Mouse (Mus musculus): ENCODE results near the gene Dnajc21. TPM values are rescaled to one million over a fixed set of nuclear protein-coding genes. Genes with fewer than 3 reads are reported as not detected.
A peak's percentile ranks its signal among the peaks of the same experiment; 100 is the strongest.
"Not testable (repeated sequence)": the region's sequence is repeated elsewhere in the genome, so short reads cannot be mapped to it uniquely, and the experiment has no call there.

Dnajc21 gene
- polyA plus RNA-seq (2017; shearing (Covaris generic)) = 10 to 100 TPM; 13.1 to 15.4 (median 15.0) TPM

DNA sequence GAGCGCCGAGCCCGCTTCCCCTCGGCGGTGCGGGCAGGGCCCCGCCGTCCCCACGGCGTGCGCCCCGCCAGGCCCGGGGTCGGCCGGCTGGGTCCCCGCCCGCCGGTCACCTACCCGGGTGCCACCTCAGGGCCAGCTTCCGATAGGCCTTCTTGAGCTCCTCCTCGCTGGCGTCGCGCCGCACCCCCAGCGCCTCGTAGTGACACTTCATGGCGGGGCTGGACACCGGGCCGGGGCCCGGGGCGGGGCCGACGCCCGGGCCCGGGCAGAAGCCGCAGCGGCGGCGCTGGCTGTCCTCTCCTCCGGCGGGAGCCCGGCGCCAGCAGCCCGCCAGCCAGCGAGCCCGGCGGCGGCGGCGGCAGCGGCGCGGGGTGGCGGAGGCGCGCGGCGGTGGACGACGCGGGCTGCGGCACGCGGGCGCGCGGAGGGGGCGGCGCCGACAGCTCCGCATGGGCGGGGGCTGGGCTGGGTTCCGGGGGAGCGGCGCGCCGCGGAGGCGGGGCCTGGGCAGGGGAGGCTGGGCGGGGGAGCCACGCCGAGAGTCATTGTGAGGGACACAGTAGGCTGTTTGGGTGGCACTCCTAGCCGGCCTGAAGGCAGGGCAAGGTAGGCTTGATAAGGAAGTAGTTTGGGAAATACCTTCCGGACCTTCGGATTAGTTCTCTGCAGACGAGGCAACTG is at the start of gene Dnajc21:
TSS of gene Dnajc21 (minus strand) at position 366 of the 681 bp plus-strand sequence.
- peak; percentile 85 for ATAC-seq

DNA sequence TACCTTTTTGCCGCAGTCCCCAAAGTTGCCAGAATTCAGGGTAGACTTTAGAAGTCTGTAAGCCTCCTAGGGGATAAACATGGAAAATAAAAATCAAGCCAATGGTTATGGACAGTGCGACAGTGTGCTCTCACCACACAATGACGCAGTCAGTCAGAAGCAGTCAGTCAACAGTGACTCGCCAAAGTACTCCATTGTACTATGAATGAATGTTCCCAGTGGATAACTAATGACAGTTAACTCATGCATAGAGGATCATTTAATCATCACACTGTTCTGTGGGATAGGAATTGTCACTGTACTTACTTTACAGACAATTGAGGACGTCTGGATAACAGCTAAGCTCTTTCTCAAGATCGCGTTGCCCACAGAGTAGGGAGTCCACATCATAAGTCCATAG is 44.9 kb upstream of the Dnajc21 start:
- ATAC-seq = no peak

DNA sequence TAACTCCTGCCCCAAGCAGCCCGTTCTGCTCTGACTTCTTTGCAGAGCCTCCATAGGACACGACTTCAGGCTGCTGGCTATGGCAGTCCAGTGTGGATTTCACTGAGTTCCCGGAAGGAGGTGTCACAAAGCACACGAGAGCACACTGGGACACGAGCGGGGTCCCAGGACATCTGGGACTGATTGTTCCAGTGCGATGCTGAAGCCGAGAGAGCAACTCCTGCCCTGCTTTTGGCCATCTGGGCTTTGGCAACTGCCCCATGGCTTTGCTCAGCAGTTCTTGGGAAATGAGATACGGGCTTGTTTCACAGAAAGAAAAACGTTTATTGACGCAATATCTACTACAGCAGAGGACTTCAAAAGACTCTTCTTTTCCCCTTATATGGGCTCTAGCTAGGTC is 35.8 kb upstream of the Dnajc21 start:
- ATAC-seq = no peak

DNA sequence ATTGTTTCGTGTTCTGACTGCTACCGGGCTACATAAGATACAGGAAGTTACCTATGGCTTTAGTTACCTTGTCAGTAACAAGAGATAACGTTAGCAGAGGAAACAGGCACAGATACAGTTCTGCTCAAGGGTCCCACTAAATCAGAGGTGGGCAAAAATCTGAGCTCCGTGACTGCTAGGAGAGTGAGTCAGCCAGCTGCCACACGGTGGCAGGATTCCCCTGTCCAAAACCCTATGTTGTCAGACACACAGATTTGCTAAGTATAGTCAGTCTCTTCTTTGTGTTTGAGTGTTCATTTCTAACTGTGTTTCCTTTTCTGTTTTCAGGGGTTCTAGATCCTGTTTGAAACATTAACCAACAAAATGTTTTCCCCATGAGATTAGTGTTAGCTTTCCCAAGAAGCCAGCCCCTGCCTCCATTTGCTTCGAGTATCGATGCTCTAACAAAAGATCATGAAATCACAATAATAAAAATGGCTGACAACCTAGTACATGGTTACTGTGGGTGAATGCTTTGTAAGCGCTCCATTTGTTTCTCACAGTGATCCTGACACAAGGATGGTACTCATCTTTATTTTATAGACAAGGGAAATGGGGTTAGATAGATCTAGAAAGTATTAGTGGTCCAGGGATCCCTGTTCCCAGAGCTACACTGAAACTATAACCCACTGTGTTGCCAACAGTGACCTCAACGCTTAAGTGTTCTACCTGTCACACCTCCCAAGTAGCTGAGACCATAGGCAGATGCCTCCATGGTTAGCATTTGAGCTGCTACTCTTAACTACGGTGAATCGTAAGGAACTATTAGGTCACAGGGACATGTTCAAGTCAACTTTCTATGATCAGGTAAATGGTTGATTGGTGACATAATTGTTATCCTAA is 30.8 kb upstream of the Dnajc21 start:
- no peak for ATAC-seq

DNA sequence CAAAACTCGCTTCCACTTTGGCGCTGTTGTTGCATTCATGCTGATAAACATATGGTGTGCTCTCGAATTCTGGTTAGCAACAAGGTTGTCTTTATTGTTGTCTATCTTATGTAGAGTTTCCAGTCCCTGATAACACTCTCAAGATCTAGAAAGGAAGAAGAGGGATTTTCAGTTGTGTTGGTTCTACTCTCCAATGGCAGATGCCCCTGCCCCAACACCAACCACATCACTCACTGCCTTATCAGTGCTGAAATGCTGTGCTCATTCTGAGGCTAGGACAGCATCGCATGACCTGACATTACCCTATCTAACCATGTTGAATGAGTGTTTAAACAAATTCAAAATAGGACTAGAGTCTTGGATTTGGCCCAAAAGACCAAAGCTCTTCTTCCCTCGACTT is 29.7 kb upstream of the Dnajc21 start:
- no peak for ATAC-seq

DNA sequence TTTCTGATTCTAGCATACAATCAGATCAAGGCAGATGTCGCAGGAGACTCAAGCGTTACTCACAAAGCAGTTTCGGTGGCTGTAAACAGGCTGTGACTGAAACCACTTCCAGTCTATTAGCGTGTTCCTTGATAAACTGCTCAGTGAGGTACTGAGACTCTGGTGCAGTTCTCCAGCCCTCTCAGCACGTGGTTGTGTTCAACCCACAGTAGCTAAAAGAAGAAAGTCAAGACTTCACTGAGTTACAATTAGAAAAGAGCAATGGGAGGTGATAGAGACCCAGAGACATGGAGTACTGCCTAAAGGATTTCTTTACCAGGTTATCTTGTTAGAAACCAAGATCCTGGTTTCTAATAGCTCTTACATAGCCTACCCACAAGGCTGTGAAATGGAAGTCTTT is 29.3 kb upstream of the Dnajc21 start:
- ATAC-seq = no peak

DNA sequence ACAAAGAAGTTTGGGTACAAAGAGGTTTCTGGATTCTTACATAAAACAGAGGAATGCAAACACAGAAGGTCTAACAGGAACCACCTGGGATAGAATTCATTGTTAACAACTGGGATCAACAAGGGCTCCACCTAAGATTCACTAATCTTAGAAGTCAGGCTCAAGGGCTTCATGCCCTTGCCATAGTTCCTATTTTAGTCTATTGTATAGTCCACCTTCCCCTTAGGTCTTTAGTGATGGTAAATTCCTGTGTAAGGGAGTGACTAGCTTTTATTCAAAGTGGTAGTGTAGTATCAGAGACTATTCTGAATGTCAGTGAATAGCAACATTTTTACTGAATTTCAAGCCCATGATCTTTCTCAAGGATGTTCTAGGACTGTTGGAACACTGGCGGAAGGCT is 26.4 kb upstream of the Dnajc21 start:
- not testable (repeated sequence) for ATAC-seq

DNA sequence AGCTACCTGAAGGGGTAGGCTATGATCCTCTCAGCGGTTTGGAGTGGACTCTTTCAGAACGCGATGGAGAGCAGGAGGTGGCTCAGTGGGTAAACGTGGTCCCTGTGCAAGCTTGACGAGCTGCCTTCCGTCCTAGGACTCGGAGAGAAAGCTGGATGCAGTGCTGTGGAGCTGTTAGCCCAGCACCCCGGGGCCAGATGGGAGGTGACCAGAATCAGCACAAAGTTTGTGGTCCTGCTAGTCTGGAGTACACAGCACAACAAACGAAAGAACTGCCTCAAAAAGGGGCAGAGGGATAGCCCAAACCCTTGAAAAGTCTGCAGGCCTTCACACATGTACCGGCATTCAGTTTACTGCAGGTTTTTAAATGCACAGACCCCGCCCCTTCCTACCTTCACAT is 25.6 kb upstream of the Dnajc21 start:
- ATAC-seq = no peak

DNA sequence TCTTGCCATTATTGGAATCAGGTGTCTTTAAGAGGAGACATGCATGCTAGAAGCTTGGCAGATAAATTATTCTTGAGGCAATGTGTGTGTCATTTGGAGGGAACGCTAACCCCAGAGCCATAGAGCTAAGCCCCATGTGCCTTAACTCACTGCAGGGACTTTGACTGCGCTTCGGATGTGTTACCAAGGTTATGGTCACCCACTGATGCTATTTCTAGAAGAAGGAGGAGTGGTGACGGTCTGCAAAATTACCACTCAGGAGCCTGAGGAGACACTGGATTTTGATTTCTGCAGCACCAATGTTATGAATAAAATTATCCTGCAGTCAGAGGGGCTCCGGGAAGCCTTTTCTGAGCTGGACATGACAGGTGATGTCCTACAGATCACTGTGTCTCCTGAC is 19.8 kb upstream of the Dnajc21 start:
- no peak for ATAC-seq

DNA sequence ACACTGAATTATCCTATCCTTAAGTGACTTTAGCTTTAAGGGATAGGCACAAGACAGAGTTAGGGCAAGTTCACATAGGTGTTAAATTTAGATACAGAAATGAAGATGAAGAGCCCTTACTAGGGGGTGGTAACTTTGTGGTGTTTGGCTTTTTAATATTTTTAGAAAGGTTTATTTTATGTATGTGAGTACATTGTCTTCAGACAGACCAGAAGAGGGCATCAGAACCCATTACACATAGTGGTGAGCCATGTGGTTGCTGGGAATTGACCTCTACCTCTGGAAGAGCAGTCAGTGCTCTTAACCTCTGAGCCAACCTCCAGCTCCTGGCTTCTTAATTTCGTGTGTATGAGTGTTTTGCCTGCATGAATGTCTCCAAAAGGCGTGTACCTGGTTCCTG is 16.9 kb upstream of the Dnajc21 start:
- no peak for ATAC-seq

DNA sequence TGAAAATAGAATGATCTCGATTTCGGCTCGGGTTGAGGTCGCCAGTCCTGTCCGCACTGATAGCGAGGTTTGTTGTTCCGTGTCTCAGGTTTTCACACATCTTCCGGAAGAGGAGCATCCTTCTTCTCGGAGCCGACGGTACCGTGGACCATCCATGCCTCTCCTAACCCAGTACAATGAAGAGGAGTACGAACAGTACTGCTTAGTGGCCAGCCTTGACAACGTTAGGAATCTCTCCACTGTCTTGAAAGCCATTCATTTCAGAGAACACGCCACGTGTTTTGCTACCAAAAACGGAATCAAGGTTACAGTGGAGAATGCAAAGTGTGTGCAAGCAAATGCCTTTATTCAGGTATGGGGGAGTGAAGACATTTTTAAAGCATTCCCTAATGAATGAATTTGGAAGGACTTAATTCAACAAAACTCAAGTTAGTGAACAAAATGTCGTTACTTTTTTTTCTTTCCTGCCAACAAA is 16.1 kb upstream of the Dnajc21 start:
- peak; percentile 29 for ATAC-seq

DNA sequence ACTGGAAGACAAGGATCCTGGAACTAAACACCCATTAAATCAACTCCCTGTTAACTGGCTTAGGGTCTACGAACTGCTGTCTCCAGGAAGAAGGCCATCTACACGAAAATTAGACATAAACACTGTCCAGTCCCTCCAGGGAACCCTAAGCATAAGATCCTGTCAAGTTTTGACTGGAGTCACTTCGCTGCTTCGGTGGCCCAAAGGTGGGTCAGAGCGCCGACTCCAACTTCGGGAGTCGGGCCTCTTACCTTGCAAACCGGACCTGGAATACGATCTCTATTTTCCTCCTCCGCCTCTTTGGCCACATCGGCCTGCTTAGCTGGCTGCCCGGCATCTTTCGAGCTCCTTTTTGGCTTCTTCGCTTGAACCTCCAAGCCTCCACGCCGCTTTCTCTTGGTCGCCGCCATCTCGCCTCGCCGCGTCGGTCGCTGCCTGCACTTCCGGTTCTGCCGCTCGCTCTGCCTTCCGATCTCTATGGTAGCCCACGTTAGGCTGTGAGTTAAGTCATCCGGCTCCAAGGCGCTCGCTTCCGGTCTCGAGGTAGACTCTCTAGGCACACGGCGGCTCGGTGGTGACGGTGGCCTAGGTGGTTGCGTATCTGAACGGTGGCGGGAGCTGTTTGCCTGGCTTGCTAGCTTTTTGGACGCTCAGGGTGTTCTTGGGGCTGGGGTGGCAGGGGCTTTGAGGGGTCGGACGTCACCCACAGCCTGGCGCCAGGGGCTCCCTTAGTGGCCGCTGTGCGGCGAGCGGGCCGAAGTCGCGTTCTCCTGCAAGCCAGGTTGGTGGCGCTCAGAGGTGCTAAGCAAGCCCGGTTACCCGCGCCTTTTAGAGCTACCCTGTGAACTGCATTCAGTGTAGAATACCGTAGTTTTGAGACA is 15.4 kb upstream of the Dnajc21 start, which contains the start of the genes Brix1 and Rad1:
TSS of gene Brix1 (minus strand) at position 464 of the 881 bp plus-strand sequence.
TSS of gene Rad1 (plus strand) at position 535 of the 881 bp plus-strand sequence.
- peak; percentile 97 for ATAC-seq

DNA sequence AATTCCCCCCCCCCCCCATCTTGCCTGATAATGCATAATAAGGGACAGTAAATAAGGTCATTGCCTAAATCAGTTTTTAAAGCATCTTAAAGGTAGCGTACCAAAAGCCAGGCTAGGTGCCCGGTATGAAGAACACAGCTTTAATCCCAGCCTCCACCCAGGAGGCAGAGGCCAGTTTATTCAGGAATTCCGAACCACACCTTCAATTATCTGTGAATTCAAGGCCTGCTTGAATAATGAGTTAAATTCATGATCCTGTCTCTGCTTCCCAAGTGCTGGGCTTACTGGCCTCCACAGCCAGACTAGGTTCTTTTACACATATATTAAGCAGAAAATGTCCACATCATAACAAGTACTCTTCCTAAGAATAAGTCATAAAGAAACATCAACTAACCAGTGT is 625 bp upstream of the Dnajc21 start:
- ATAC-seq = no peak

DNA sequence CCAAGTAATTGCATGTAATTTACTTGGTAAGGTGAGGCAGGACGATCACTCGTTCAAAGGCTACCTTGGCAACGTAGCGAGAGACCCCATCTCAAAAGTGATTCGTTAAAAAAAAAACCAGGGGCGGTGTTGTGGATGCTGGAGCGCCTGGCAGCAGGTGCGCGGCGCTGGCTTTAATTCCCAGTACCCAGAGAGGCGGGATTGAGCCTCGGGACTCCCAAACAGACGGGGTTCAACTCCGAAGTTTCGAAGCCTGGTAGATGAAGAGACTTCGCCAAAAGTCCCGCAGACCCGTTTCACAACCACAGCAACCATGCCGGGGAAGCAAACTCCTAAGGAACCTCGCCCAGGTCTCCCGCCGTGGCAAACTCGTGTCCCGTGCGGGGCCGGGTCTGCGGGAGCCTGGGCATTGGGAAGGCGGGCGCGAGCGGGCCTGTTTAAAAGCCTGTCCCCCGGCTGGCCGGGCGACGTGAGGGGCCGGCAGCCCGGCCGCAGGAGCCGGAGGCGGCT is 620 bp downstream of the Dnajc21 start:
- ATAC-seq = peak; percentile 16

DNA sequence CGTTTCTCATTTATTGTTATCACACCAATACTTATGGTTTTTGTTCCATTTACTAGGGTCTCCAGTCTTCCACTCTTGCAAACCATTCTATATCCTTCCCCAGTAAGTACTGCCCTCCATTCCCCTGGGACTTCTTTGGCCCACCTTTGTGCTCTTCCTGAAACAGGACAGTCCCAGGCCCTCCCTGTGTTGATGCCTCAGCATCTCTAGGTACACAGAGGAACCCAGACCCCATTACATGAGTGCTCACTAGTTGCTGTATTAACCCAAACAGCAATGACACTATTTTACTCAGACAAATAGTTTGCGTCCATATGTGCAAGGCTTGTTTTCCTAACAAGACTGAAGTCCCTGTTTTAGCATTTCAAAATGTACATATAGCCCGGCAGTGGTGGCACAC is 1.6 kb downstream of the Dnajc21 start:
- no peak for ATAC-seq

DNA sequence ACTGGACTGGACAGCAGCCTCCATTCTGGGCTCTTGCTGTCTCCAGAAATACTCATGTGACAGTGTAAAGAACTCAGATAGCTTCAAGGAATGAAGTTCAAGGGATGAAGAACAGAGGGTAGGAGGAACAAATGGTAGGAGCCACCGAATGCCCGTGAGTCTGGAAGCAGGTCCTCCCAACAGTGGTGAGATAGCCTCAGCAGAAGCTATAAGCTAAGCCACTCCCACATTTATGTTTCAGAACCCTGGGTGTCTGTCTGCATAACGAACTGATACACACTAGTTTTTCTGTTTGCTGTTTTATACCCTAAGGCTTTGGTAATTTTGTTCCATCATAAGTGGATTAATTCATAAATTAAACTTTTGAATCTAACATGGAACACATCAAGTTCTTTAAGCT is 5.6 kb downstream of the Dnajc21 start:
- no peak for ATAC-seq

DNA sequence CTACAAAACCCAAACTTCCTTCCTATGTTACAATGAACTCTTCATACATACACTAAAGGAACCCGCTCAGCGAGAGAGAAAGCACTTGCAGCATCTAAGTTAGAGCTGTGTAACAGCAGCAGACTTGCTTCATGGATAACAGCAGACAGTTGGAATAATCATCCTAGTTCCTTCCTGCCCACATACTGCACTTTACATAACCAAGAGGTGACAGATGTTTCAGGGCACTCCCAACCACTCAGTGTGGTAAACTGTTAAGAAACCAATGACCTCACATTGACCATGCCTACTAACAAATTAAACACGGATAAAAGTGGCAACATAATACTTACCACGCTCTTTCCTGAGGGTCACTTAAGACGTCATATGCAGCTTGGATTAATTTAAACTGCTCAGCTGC is 6.8 kb downstream of the Dnajc21 start:
- no peak for ATAC-seq

DNA sequence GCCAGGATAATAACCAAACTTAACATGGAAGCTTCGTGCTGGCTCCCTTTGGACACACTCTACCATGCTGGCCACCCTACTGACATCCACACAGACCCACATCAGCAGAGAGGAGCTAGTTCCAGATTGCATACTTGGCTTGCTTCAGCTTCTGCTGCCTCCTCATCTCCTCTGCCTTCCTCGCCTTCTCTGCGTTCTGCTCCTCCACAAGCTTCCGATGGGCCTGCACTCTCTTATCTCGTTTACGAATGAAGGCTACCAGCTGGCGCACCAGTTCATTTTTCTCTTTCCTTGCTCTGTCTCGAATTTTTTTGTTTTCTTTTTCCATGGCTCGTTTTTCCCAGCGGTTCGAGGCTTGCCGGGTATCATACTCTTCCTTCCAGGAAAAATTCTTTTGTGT is 9.3 kb downstream of the Dnajc21 start:
- no peak for ATAC-seq

DNA sequence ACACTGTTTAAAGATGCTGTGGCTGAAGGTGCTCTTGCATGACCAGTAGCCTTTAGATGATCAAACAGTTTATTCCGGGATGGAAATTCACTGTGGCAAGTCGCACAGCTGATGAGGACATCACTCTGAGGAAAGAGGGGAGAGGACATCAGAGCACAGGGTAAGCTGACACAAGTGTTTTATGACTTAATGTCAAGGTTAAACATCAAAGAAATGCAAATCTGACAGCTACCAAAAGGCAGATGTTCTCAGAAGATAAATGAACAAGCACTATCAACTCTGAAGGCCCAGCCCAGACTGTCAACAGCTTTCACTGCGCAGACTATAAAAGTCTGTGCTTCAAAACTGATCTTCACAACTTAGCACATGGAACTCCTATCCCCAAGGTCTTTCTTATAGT is 23.2 kb downstream of the Dnajc21 start:
- peak; percentile 54 for ATAC-seq

DNA sequence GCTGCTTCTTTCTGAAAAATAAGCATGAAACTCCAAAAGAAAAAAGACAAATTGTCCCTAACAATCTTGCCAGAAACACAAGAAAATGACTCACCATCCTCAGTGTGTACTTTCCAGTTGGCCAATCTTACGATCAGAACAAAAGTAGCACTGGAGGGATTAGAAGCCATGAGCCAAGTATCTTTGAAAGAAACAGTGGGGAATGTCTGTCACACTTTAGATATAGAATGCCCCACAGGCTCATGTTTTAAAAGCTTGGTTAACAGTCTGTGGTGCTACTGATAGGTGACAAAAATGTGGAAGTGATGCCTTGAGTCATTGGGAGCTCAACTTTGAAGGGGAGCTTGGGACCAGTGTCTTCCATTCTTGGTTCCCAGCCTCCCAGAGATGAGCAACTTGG is 28.0 kb downstream of the Dnajc21 start:
- ATAC-seq = no peak

DNA sequence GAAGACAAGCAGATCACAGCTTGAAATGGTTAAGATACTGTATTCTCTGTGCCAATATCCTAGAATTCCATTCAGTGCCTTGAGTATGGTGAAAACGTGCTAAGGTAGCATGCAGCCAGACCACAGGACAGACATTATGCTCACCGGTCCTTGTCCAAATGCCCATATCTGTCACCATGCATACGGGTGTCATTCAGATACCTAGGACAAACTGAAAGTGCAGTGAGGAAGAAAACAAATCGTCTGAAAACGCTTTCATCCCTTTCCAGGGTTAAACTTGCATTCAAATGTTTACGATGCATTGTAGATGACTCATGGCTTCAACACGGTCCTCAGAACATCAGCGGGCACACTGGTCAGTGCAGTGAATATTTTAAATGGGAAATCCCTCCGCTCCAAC is 28.8 kb downstream of the Dnajc21 start:
- no peak for ATAC-seq

DNA sequence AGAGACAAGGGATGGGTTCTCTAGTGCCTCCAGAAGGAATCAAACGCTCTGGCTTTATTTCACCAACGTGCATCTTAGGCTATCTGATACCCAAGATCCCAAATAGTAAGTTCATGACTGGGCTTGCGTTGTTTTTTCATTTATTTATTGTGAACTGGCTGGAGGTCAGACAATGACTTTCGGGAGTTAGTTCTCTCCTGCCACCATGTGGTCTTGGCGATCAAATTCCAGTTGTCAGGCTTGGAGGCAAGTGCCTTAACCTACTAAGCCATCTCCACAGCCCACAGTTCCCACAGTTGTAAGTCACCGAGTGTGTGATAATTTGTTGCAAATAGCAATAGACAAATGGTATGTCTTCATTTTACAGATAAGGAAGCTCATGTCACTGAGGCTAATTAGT is 30.4 kb downstream of the Dnajc21 start:
- ATAC-seq = no peak

DNA sequence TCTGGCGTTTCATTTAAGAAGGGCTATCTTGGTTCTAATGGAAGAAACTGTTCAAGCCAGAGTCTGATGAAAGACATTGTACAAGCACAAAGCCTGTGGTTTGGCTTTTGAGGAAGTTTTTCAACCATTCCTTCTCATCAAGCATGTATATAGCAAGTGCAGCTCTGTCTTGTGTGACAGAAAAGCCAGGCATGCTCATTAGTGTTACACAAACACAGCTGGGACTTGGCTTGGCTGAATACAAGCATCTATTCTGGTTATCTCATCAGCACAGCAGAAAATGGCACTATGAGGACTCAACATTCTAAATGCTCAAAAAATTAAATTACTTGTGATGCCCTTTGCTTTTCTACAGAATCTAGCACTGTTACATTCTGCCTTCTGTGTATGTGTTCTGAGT is 33.4 kb downstream of the Dnajc21 start:
- no peak for ATAC-seq

Data from inflammation-experienced regulatory T-cells, adult 6 months (primary cell).